Mouse (Mus musculus) testis, adult 2 months (tissue): ENCODE results near the gene Trpm8. TPM values are rescaled to one million over a fixed set of nuclear protein-coding genes. Genes with fewer than 3 reads are reported as not detected.

ENCODE experiments used
- H3K27ac ChIP-seq: fragments of 200-500 bp; 2 replicates; pipeline ENCODE4 v1.5.1; 2012; ENCODE audit warnings: low read depth, low read length; ENCODE audit not compliant: control insufficient read depth, insufficient read depth
- H3K27me3 ChIP-seq: fragments of 200-500 bp; 2 replicates; pipeline ENCODE4 v1.6.1; 2012; ENCODE audit warnings: mild to moderate bottlenecking, low read length, moderate library complexity; ENCODE audit not compliant: control insufficient read depth, insufficient read depth
- H3K36me3 ChIP-seq: fragments of 200-500 bp; 2 replicates; pipeline ENCODE4 v1.6.1; 2012; ENCODE audit warnings: mild to moderate bottlenecking, low read length; ENCODE audit not compliant: control insufficient read depth, insufficient read depth
- H3K4me1 ChIP-seq: fragments of 200-500 bp; 2 replicates; pipeline ENCODE4 v1.6.1; 2012; ENCODE audit warnings: low read length; ENCODE audit not compliant: control insufficient read depth, insufficient read depth
- H3K4me3 ChIP-seq: fragments of 200-500 bp; 2 replicates; pipeline ENCODE4 v1.5.1; 2012; ENCODE audit warnings: low read depth, mild to moderate bottlenecking, low read length, moderate library complexity, mixed read lengths; ENCODE audit not compliant: control insufficient read depth
- CTCF ChIP-seq: fragments of 200-500 bp; IDR thresholded peaks from 2 replicates; pipeline ENCODE4 v1.5.1; 2012; ENCODE audit warnings: low read depth, mild to moderate bottlenecking, inconsistent platforms, low read length, moderate library complexity; ENCODE audit not compliant: control insufficient read depth, insufficient read depth, insufficient replicate concordance
- POLR2A ChIP-seq: fragments of 200-500 bp; IDR thresholded peaks from 2 replicates; pipeline ENCODE4 v1.6.1; 2012; ENCODE audit warnings: low read depth, mild to moderate bottlenecking, inconsistent platforms, low read length, moderate library complexity; ENCODE audit not compliant: control insufficient read depth
- polyA plus RNA-seq: library from polyadenylated mRNA; depleted of rRNA; stranded (reverse); fragments of >200 nt; gene quantifications from 2 replicates; pipeline ENCODE4 v1.2.3, GENCODE M21; 2012; rRNA removed

The Trpm8 gene
- polyA plus RNA-seq, result 4.3 and 4.7 TPM in 2 replicates

- H3K27me3 ChIP-seq, result no peaks in the 10 kb centered on the region
- peaks cover 18% of the 10 kb centered on the region for H3K4me1 ChIP-seq
- TF ChIP-seq POLR2A, result no peak
- TF ChIP-seq CTCF, result no peak
- H3K4me3 ChIP-seq, result peak within 1 kb of the TSS; percentile 74
- H3K27ac ChIP-seq, result peak within 1 kb of the TSS; percentile 33
- H3K36me3 ChIP-seq, result peaks cover 4% of the 10 kb centered on the region
Measured at GRCm38 (mm10) chr1:88277098-88277817, at the start of gene Trpm8, which contains the start of gene Hjurp. Gene Trpm8, plus strand, starts transcription at chr1:88277661. Gene Hjurp, minus strand, starts transcription at chr1:88277633.

DNA sequence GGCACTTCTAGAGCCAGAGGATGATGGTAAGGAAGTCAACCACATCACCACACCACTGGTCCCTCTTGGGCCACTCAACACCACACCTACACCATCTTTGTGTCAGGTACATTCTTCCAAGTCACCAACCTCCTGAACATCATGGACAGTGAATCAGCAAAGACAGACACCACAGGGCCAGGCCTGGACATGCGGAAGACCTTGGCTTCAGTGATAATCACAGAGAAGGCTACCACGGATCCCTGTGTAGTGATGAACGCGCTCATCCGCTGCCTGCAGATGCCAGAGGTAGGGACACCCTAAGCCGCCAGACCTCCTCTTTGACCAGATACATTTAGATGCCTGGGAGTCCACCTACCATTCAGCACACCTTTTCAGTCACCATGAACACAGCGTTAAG is 49.3 kb upstream of the Trpm8 start:
- Histone ChIP-seq H3K36me3 (no peaks in the 10 kb centered on the region; the same call in 1 of the 2 replicates), H3K27ac (no peak overlapping the region), H3K27me3 (no peaks in the 10 kb centered on the region), H3K4me1 (peaks cover 2% of the 10 kb centered on the region; the same call in 1 of the 2 replicates), H3K4me3 (peak overlapping the region; percentile 77)
- no peak for TF ChIP-seq POLR2A
- no peak for TF ChIP-seq CTCF

DNA sequence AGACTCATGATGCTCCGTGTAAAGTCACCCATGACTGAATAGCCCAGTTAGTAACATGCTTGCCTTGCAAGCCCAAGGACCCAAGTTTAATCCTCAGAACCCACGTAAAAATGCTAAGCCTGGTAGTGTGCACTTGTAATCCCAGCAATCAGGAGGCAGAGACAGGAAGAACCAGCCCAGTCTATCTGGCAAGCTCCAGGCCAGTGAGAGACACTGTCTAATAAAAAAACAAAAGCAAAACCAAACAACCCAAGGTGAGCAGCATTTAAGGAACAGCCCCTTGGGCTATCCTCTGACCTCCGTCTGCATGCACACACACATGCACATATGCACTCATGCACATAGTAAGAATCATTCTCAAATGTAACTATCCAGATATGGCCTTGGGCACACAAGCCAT is 47.9 kb upstream of the Trpm8 start:
- no peaks in the 10 kb centered on the region for H3K27me3 ChIP-seq
- no peak overlapping the region for H3K27ac ChIP-seq
- H3K36me3 ChIP-seq, result no peaks in the 10 kb centered on the region; the same call in 1 of the 2 replicates
- peaks cover 2% of the 10 kb centered on the region; the same call in 1 of the 2 replicates for H3K4me1 ChIP-seq
- no peak overlapping the region for H3K4me3 ChIP-seq
- no peak for TF ChIP-seq POLR2A
- no peak for TF ChIP-seq CTCF

GRCm38 (mm10) chr1:88229986-88230385 is 47.5 kb upstream of the Trpm8 start:
- Histone ChIP-seq H3K27me3 (no peaks in the 10 kb centered on the region), H3K27ac (no peak overlapping the region), H3K4me1 (peaks cover 2% of the 10 kb centered on the region; the same call in 1 of the 2 replicates), H3K36me3 (no peaks in the 10 kb centered on the region; the same call in 1 of the 2 replicates), H3K4me3 (no peak overlapping the region)
- TF ChIP-seq CTCF (no peak), POLR2A (no peak)

DNA sequence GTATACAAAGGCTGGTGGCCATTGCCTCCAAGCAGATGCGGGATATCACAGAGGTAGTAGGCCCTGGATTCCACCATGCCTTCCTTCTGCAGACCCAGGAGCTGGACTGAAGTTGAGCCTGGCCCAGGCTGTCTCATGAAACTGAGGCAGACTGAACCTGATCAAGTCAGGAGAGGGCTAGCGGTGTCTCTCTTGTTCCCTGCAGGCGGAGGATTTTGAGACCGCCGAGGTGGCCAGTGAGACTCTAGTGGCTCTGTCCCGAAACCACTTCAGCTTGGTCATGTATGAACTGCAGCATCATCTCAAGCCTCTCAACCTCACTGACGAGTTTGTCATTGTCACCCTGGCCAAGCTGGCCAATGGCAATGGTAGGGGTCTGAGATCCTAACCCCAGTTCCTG is 47.0 kb upstream of the Trpm8 start:
- TF ChIP-seq CTCF (no peak), POLR2A (no peak)
- no peak overlapping the region for H3K4me3 ChIP-seq
- no peak overlapping the region for H3K27ac ChIP-seq
- H3K4me1 ChIP-seq, result peaks cover 2% of the 10 kb centered on the region; the same call in 1 of the 2 replicates
- no peaks in the 10 kb centered on the region for H3K27me3 ChIP-seq
- no peaks in the 10 kb centered on the region; the same call in 1 of the 2 replicates for H3K36me3 ChIP-seq

- no peaks in the 10 kb centered on the region; the same call in 1 of the 2 replicates for H3K36me3 ChIP-seq
- no peak overlapping the region for H3K27ac ChIP-seq
- TF ChIP-seq CTCF (no peak), POLR2A (no peak)
- peaks cover 2% of the 10 kb centered on the region; the same call in 1 of the 2 replicates for H3K4me1 ChIP-seq
- H3K4me3 ChIP-seq, result no peak overlapping the region
- H3K27me3 ChIP-seq, result no peaks in the 10 kb centered on the region
Measured at GRCm38 (mm10) chr1:88230981-88231802, 46.3 kb upstream of the Trpm8 start.

DNA sequence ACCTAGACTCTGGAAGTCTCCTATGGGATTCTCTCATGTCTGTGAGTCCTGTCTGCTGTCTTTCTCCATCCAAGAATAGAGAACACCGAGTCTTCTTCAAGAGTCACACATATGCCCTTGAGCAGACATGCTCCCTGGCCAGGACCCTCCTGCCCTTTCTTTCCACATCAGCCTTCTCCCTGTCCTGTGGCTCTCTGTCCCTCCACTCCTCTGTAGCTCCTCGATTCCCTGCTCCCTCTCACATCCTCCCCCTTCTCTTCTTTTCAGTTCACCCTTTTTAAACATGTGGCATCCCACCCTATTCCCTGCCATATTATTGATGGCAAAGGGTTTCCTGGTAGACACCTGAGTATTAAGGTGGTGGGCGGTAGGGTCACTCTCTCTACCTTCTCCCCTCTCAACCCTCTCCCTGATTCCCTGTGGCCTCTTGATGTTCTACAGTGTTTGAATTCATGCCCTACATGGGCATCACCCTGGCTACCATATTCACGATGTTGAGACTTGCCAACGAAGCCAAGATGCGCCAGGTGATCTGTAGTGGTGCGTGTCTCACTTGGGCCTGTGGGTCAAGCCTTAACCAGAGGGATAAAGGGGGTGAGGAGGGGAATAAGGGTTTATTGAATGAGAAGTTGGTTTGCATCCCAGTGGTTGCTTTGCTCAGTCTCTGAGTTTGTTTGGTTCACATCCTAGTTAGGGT is 45.5 kb upstream of the Trpm8 start:
- Histone ChIP-seq H3K4me1 (no peaks in the 10 kb centered on the region; the same call in 1 of the 2 replicates), H3K27ac (no peak overlapping the region), H3K4me3 (no peak overlapping the region), H3K27me3 (no peaks in the 10 kb centered on the region), H3K36me3 (no peaks in the 10 kb centered on the region; the same call in 1 of the 2 replicates)
- TF ChIP-seq CTCF (no peak), POLR2A (no peak)
